Mouse (Mus musculus) bone marrow, adult 2 months (tissue): Measurements from ENCODE around the gene Cfap43.

Experiments used
- CTCF ChIP-seq: fragments of 200-500 bp; IDR thresholded peaks from 2 replicates; pipeline ENCODE4 v1.5.1; 2011; ENCODE audit warnings: low read length, control low read depth; ENCODE audit not compliant: control insufficient read depth, insufficient read depth
- POLR2A ChIP-seq: fragments of 200-500 bp; IDR thresholded peaks from 2 replicates; pipeline ENCODE4 v1.6.1; 2011; ENCODE audit warnings: low read depth, mild to moderate bottlenecking, control low read depth, low read length, borderline replicate concordance; ENCODE audit not compliant: control insufficient read depth

DNA sequence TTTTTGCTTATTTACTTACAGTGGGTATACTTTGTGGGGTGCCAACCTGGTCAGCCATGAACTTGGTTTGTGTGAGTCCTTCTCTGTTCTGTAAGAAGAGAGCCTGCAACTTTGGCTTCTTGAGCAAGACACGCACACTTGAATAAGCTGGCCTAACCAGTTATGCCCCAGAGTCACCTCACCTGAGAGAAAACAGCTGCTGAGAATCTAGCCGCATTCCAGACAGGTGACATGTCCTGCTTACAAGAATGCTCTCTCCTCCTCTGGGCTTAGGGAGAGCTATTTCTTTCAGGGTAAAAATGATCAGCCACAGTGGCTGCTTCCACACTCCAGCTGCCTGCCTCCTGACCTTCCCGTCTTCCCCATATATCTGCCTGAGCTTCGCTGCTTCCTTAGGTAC lies 10.0 kb upstream of the Cfap43 start:
- TF ChIP-seq CTCF (no peak), POLR2A (no peak)
